Mouse (Mus musculus): ENCODE data around the gene Ammecr1. TPM values are rescaled to one million over a fixed set of nuclear protein-coding genes. Genes with fewer than 3 reads are reported as not detected.

Gene Ammecr1
- polyA plus RNA-seq, 1 experiment, result 0.68 TPM

GRCm38 (mm10) chrX:142967067-142967466 is 539 bp upstream of the Ammecr1 start:
- no peaks in the 10 kb centered on the region for H3K36me3 ChIP-seq (ENCODE audit: control insufficient read depth, insufficient read depth, low read length)
- WGBS, result 27% methylated on average over 7 of the region's 7 CpGs
- no peaks in the 10 kb centered on the region for H3K4me1 ChIP-seq (ENCODE audit: control insufficient read depth, insufficient read depth, insufficient read length, low read length)
- H3K4me3 ChIP-seq (ENCODE audit: low read depth, low read length), result peak overlapping the region; percentile 98
- no peak for TF ChIP-seq POLR2A (IDR thresholded peaks at IDR 0.05; ENCODE audit: low read depth, low read length)
- TF ChIP-seq CTCF (IDR thresholded peaks at IDR 0.05; ENCODE audit: extremely low read depth, insufficient read length, insufficient replicate concordance, low read depth, low read length), result no peak
- H3K27ac ChIP-seq (ENCODE audit: insufficient read depth, low read depth, low read length), result no peak overlapping the region
- H3K27me3 ChIP-seq (ENCODE audit: control insufficient read depth, insufficient read depth, low read length), result no peaks in the 10 kb centered on the region

- Histone ChIP-seq H3K4me1 (ENCODE audit: control insufficient read depth, insufficient read depth, insufficient read length, low read length) (no peaks in the 10 kb centered on the region), H3K27ac (ENCODE audit: insufficient read depth, low read depth, low read length) (no peak overlapping the region), H3K27me3 (ENCODE audit: control insufficient read depth, insufficient read depth, low read length) (no peaks in the 10 kb centered on the region), H3K4me3 (ENCODE audit: low read depth, low read length) (peak overlapping the region; percentile 98), H3K36me3 (ENCODE audit: control insufficient read depth, insufficient read depth, low read length) (no peaks in the 10 kb centered on the region)
- TF ChIP-seq CTCF (IDR thresholded peaks at IDR 0.05; ENCODE audit: extremely low read depth, insufficient read length, insufficient replicate concordance, low read depth, low read length) (no peak), POLR2A (IDR thresholded peaks at IDR 0.05; ENCODE audit: low read depth, low read length) (no peak)
- 14% methylated on average over 23 of the region's 23 CpGs for WGBS
Measured at GRCm38 (mm10) chrX:142965236-142966007, 1.1 kb downstream of the Ammecr1 start.

- Histone ChIP-seq H3K36me3 (ENCODE audit: control insufficient read depth, insufficient read depth, low read length) (no peaks in the 10 kb centered on the region), H3K4me1 (ENCODE audit: control insufficient read depth, insufficient read depth, insufficient read length, low read length) (0 out of 2 replicates have a peak, but pooled peaks cover 2% of the 10 kb centered on the region), H3K27ac (ENCODE audit: insufficient read depth, low read depth, low read length) (no peak overlapping the region), H3K27me3 (ENCODE audit: control insufficient read depth, insufficient read depth, low read length) (no peaks in the 10 kb centered on the region), H3K4me3 (ENCODE audit: low read depth, low read length) (no peak overlapping the region)
- TF ChIP-seq CTCF (IDR thresholded peaks at IDR 0.05; ENCODE audit: extremely low read depth, insufficient read length, insufficient replicate concordance, low read depth, low read length) (no peak), POLR2A (IDR thresholded peaks at IDR 0.05; ENCODE audit: low read depth, low read length) (no peak)
- WGBS, result 72% methylated on average over 2 of the region's 2 CpGs
Measured at GRCm38 (mm10) chrX:142960434-142960833, 6.1 kb downstream of the Ammecr1 start.

- H3K27me3 ChIP-seq (ENCODE audit: control insufficient read depth, insufficient read depth, low read length), result no peaks in the 10 kb centered on the region
- H3K36me3 ChIP-seq (ENCODE audit: control insufficient read depth, insufficient read depth, low read length), result no peaks in the 10 kb centered on the region
- TF ChIP-seq POLR2A (IDR thresholded peaks at IDR 0.05; ENCODE audit: low read depth, low read length), result no peak
- no peak overlapping the region for H3K27ac ChIP-seq (ENCODE audit: insufficient read depth, low read depth, low read length)
- WGBS, result 40% methylated on average over 4 of the region's 4 CpGs
- H3K4me3 ChIP-seq (ENCODE audit: low read depth, low read length), result no peak overlapping the region
- 0 out of 2 replicates have a peak, but pooled peaks cover 2% of the 10 kb centered on the region for H3K4me1 ChIP-seq (ENCODE audit: control insufficient read depth, insufficient read depth, insufficient read length, low read length)
Measured at GRCm38 (mm10) chrX:142959674-142960307, 6.7 kb downstream of the Ammecr1 start.

- Histone ChIP-seq H3K27me3 (ENCODE audit: control insufficient read depth, insufficient read depth, low read length) (no peaks in the 10 kb centered on the region), H3K4me3 (ENCODE audit: low read depth, low read length) (no peak overlapping the region), H3K27ac (ENCODE audit: insufficient read depth, low read depth, low read length) (no peak overlapping the region), H3K4me1 (ENCODE audit: control insufficient read depth, insufficient read depth, insufficient read length, low read length) (no peaks in the 10 kb centered on the region), H3K36me3 (ENCODE audit: control insufficient read depth, insufficient read depth, low read length) (no peaks in the 10 kb centered on the region)
- WGBS, result 33% methylated on average over 4 of the region's 4 CpGs
- no peak for TF ChIP-seq CTCF (IDR thresholded peaks at IDR 0.05; ENCODE audit: extremely low read depth, insufficient read length, insufficient replicate concordance, low read depth, low read length)
- TF ChIP-seq POLR2A (IDR thresholded peaks at IDR 0.05; ENCODE audit: low read depth, low read length), result no peak
Measured at GRCm38 (mm10) chrX:142928430-142928829, 38.1 kb downstream of the Ammecr1 start.

- TF ChIP-seq CTCF (IDR thresholded peaks at IDR 0.05; ENCODE audit: extremely low read depth, insufficient read length, insufficient replicate concordance, low read depth, low read length) (no peak), POLR2A (IDR thresholded peaks at IDR 0.05; ENCODE audit: low read depth, low read length) (no peak)
- Histone ChIP-seq H3K27ac (ENCODE audit: insufficient read depth, low read depth, low read length) (no peak overlapping the region), H3K36me3 (ENCODE audit: control insufficient read depth, insufficient read depth, low read length) (no peaks in the 10 kb centered on the region), H3K27me3 (ENCODE audit: control insufficient read depth, insufficient read depth, low read length) (no peaks in the 10 kb centered on the region), H3K4me3 (ENCODE audit: low read depth, low read length) (no peak overlapping the region), H3K4me1 (ENCODE audit: control insufficient read depth, insufficient read depth, insufficient read length, low read length) (no peaks in the 10 kb centered on the region)
- WGBS, result 74% methylated on average over 3 of the region's 3 CpGs
Measured at GRCm38 (mm10) chrX:142917394-142917793, 49.1 kb downstream of the Ammecr1 start.

GRCm38 (mm10) chrX:142916719-142917118 is 49.8 kb downstream of the Ammecr1 start:
- H3K36me3 ChIP-seq (ENCODE audit: control insufficient read depth, insufficient read depth, low read length), result no peaks in the 10 kb centered on the region
- H3K4me1 ChIP-seq (ENCODE audit: control insufficient read depth, insufficient read depth, insufficient read length, low read length), result no peaks in the 10 kb centered on the region
- no peak for TF ChIP-seq POLR2A (IDR thresholded peaks at IDR 0.05; ENCODE audit: low read depth, low read length)
- no peak for TF ChIP-seq CTCF (IDR thresholded peaks at IDR 0.05; ENCODE audit: extremely low read depth, insufficient read length, insufficient replicate concordance, low read depth, low read length)
- H3K27ac ChIP-seq (ENCODE audit: insufficient read depth, low read depth, low read length), result no peak overlapping the region
- 72% methylated on average over 4 of the region's 4 CpGs for WGBS
- no peak overlapping the region for H3K4me3 ChIP-seq (ENCODE audit: low read depth, low read length)
- H3K27me3 ChIP-seq (ENCODE audit: control insufficient read depth, insufficient read depth, low read length), result no peaks in the 10 kb centered on the region
